In genomic region chr1:168600461-168601160, GRCm38 (mm10) we compare ENCODE assay signal across 27 mouse cellular contexts.
DNase-seq lines count a peak whose midpoint lies in the region; ATAC-seq and TF ChIP-seq lines count a peak whose summit lies in the region.
"Had no signal": no experiment of that assay in that cellular context is flagged by ENCODE, and none has a peak within 500 bp of the region (broad histone marks: within the 10 kb centered on the region; RNA-seq: fewer than 3 reads in every experiment).

No protein-coding gene starts in this region.

- no peak for TF ChIP-seq CTCF in liver, postnatal 0 days (IDR thresholded peaks at IDR 0.05; ENCODE audit: low read depth)
- no peak for TF ChIP-seq CTCF in embryonic fibroblast, embryonic 13.5 days (IDR thresholded peaks at IDR 0.05; ENCODE audit: borderline replicate concordance, insufficient read depth, low read length)

- H3K4me1 ChIP-seq in kidney, embryonic 14.5 days (ENCODE audit: control insufficient read depth, insufficient read depth, low read length): peaks cover 10% of the 10 kb centered on the region; the same call in 1 of the 2 replicates
- peaks cover 3% of the 10 kb centered on the region for H3K4me1 ChIP-seq in liver, postnatal 0 days (ENCODE audit: insufficient read depth)
- H3K4me1 ChIP-seq in liver, embryonic 11.5 days (replicated peaks; ENCODE audit: control insufficient read depth, insufficient read depth, low read length): peaks cover 2% of the 10 kb centered on the region
- peaks cover 10% of the 10 kb centered on the region; the same call in 1 of the 2 replicates for H3K4me1 ChIP-seq in embryonic fibroblast, embryonic 13.5 days (ENCODE audit: control insufficient read depth, insufficient read depth, low read length)
- H3K4me1 ChIP-seq: heart, embryonic 15.5 days had no signal

- no peak overlapping the region for H3K9ac ChIP-seq in kidney, embryonic 14.5 days (ENCODE audit: low read depth, low read length)
- H3K9ac ChIP-seq in liver, postnatal 0 days (replicated peaks): no peak overlapping the region
- H3K9ac ChIP-seq in liver, embryonic 11.5 days (ENCODE audit: low read depth, low read length): no peak overlapping the region
- H3K9ac ChIP-seq: heart, embryonic 15.5 days; intestine, embryonic 15.5 days; limb, embryonic 15.5 days had no signal

- DNase-seq in kidney, postnatal 36 days: no peak
- DNase-seq in liver, postnatal 0 days: no peak
- DNase-seq in liver, embryonic 11.5 days (ENCODE audit: low spot score): no peak
- no peak for DNase-seq in frontal cortex, adult 2 months (ENCODE audit: extremely low spot score in 1 of 2, low spot score in 1 of 2)
- DNase-seq: adrenal gland, postnatal 14 days; cerebellum, adult 11 months; cerebellum, adult 9-10 months; cerebellum, postnatal 36 days; kidney, adult 2 months; layer of hippocampus, adult 9-11 months; right cerebral cortex, postnatal 4 days; thymus, adult 18-20 months; thymus, postnatal 25 days had no signal

- H3K27me3 ChIP-seq in kidney, embryonic 14.5 days (ENCODE audit: control insufficient read depth, insufficient read depth, low read length): no peaks in the 10 kb centered on the region
- no peaks in the 10 kb centered on the region for H3K27me3 ChIP-seq in liver, postnatal 0 days (ENCODE audit: insufficient read depth, low read length)
- no peaks in the 10 kb centered on the region for H3K27me3 ChIP-seq in liver, embryonic 11.5 days (replicated peaks; ENCODE audit: control insufficient read depth, insufficient read depth, low read length)
- H3K27me3 ChIP-seq: heart, embryonic 15.5 days; intestine, embryonic 15.5 days; limb, embryonic 15.5 days; Patski had no signal

- ATAC-seq in kidney, embryonic 14.5 days (ENCODE audit: low FRiP score, low TSS enrichment): 0 out of 2 replicates have a peak, but pooled peaks have one; percentile 33
- peak; percentile 42 for ATAC-seq in liver, postnatal 0 days
- no peak for ATAC-seq in liver, embryonic 11.5 days (replicated peaks; ENCODE audit: low FRiP score)
- 0 out of 2 replicates have a peak, but pooled peaks have one; percentile 15 for ATAC-seq in megakaryocyte progenitor cell, adult 5-6 weeks (replicated peaks; ENCODE audit: poor library complexity)
- ATAC-seq: forebrain, embryonic 14.5 days; hindbrain, postnatal 0 days; intestine, embryonic 15.5 days; midbrain, embryonic 16.5 days; Patski had no signal

- H3K36me3 ChIP-seq in kidney, embryonic 14.5 days (ENCODE audit: control insufficient read depth, insufficient read depth, low read length): no peaks in the 10 kb centered on the region
- H3K36me3 ChIP-seq in liver, postnatal 0 days (replicated peaks; ENCODE audit: insufficient read depth, low read length): no peaks in the 10 kb centered on the region
- no peaks in the 10 kb centered on the region for H3K36me3 ChIP-seq in liver, embryonic 11.5 days (ENCODE audit: control insufficient read depth, insufficient read depth, low read length)
- H3K36me3 ChIP-seq: heart, embryonic 10.5 days; heart, embryonic 15.5 days; intestine, embryonic 15.5 days; limb, embryonic 10.5 days; limb, embryonic 15.5 days had no signal

- no peak overlapping the region for H3K4me3 ChIP-seq in kidney, embryonic 14.5 days (ENCODE audit: low read length)
- H3K4me3 ChIP-seq in liver, postnatal 0 days (ENCODE audit: low read depth, low read length): no peak overlapping the region
- H3K4me3 ChIP-seq in liver, embryonic 11.5 days (ENCODE audit: low read depth, low read length): no peak overlapping the region
- no peak overlapping the region for H3K4me3 ChIP-seq in embryonic fibroblast, embryonic 13.5 days (ENCODE audit: insufficient read depth, low read length)
- H3K4me3 ChIP-seq: heart, embryonic 10.5 days; heart, embryonic 15.5 days; intestine, embryonic 15.5 days; limb, embryonic 10.5 days; limb, embryonic 15.5 days had no signal

- no peak overlapping the region for H3K27ac ChIP-seq in kidney, embryonic 14.5 days (ENCODE audit: low read depth, low read length)
- no peak overlapping the region for H3K27ac ChIP-seq in liver, postnatal 0 days (ENCODE audit: low read depth)
- H3K27ac ChIP-seq in liver, embryonic 11.5 days (ENCODE audit: low read depth, low read length): no peak overlapping the region
- H3K27ac ChIP-seq in embryonic fibroblast, embryonic 13.5 days (ENCODE audit: insufficient read depth, low read length): peak overlapping the region; percentile 47
- H3K27ac ChIP-seq: heart, embryonic 10.5 days; heart, embryonic 15.5 days; hindbrain, postnatal 0 days; intestine, embryonic 15.5 days; limb, embryonic 10.5 days; limb, embryonic 15.5 days; stomach, postnatal 0 days had no signal

- 58% methylated on average over 6 of the region's 6 CpGs for WGBS in kidney, embryonic 14.5 days
- 69% methylated on average over 6 of the region's 6 CpGs for WGBS in liver, postnatal 0 days (ENCODE audit: insufficient replicate concordance)
- 67% methylated on average over 6 of the region's 6 CpGs for WGBS in liver, embryonic 11.5 days

- no peak for TF ChIP-seq EP300 in liver, postnatal 0 days (IDR thresholded peaks at IDR 0.05; ENCODE audit: low read depth)

- TF ChIP-seq POLR2A in embryonic fibroblast, embryonic 13.5 days (IDR thresholded peaks at IDR 0.05; ENCODE audit: low read depth, low read length): no peak

- H3K4me2 ChIP-seq in kidney, embryonic 14.5 days (replicated peaks; ENCODE audit: low read depth, low read length): no peak overlapping the region
- no peak overlapping the region for H3K4me2 ChIP-seq in liver, postnatal 0 days (ENCODE audit: low read depth, low read length)
- no peak overlapping the region for H3K4me2 ChIP-seq in liver, embryonic 11.5 days
- H3K4me2 ChIP-seq: heart, embryonic 15.5 days; intestine, embryonic 15.5 days; limb, embryonic 15.5 days; midbrain, embryonic 11.5 days had no signal

- H3K9me3 ChIP-seq in kidney, embryonic 14.5 days (ENCODE audit: control insufficient read depth, low read length): no peaks in the 10 kb centered on the region
- no peaks in the 10 kb centered on the region for H3K9me3 ChIP-seq in liver, postnatal 0 days (ENCODE audit: low read length)
- no peaks in the 10 kb centered on the region for H3K9me3 ChIP-seq in liver, embryonic 11.5 days (ENCODE audit: control insufficient read depth, low read length)
- H3K9me3 ChIP-seq: heart, embryonic 10.5 days; heart, embryonic 15.5 days; intestine, embryonic 15.5 days; limb, embryonic 10.5 days; limb, embryonic 15.5 days had no signal
